Mouse (Mus musculus): ENCODE data around the gene Trip6. TPM values are rescaled to one million over a fixed set of nuclear protein-coding genes. Genes with fewer than 3 reads are reported as not detected.

Gene Trip6
- polyA plus RNA-seq (2014; fragmentation: Illumina TruSeq; extraction: RNeasy Lipid Tissue Mini Kit (QIAGEN cat#74804); ENCODE audit: insufficient read depth, low read depth, low replicate concordance), result 20.4 TPM

GRCm38 (mm10) chr5:137314193-137315083 lies at the start of gene Trip6:
TSS of gene Trip6 (minus strand) at chr5:137314404.

GRCm38 (mm10) chr5:137349384-137350204 lies 35.4 kb upstream of the Trip6 start, which contains the start of gene Ephb4:
TSS of gene Ephb4 (plus strand) at chr5:137350109.

GRCm38 (mm10) chr5:137333512-137334174 lies 19.4 kb upstream of the Trip6 start, which contains the start of gene Slc12a9:
TSS of gene Slc12a9 (minus strand) at chr5:137333597.

DNA sequence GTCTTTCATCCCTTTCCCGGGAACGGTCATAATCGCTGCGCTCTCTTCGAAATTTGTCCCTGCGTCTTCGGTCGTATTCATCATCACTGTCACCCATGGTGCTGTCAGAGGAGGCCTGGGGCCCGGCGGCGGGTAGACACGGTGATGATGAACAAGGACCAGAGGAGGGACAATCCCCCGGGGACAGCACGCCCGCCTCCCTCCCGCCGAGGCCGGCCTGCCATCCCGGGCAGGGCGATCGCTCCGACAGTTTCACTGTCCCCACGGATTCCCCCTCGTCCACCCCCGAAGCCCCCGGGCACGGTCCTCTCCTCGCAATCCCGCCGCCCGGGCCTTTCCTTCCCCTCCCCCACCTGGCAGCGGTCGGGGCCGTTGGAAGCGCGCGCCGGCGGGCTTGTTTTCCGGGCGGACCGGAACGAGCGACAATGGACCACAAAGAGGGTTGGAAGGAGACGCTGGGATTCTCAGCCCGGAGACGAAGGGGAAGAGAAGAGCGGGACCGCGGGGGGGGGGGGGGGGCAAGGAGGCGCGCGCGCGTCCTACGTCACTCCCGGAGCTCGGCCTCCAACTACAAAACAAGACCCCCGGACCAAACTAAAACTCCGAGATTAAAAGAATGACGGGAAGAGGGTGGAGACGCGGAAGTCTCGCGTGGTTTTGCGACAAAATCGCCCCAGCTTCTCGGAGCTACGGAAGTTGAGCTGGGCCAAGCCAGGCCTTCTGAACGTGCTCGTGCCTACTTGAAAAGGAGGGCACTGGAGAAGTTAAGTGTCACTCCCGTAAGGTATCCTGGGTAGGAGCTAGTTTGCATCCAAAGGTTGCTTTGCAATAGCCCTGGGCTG lies 6.9 kb downstream of the Trip6 start, which contains the start of gene Srrt:
Srrt (minus strand) TSS at position 604 of the 842 bp plus-strand sequence.

GRCm38 (mm10) chr5:137293839-137294743 lies 20.1 kb downstream of the Trip6 start, which contains the start of gene Ufsp1:
TSS of gene Ufsp1 (plus strand) at chr5:137294629.

GRCm38 (mm10) chr5:137287032-137287952 lies 26.9 kb downstream of the Trip6 start, which contains the start of gene Ache:
TSS of gene Ache (plus strand) at chr5:137287519.

Other genes starting within 250 kb of the Trip6 start
- 9.8 TPM for gene Serpine1, start 242.1 kb downstream of the Trip6 start, polyA plus RNA-seq (2014; fragmentation: Illumina TruSeq; extraction: RNeasy Lipid Tissue Mini Kit (QIAGEN cat#74804); ENCODE audit: insufficient read depth, low read depth, low replicate concordance)
- gene Trim56, start 198.2 kb downstream of the Trip6 start, polyA plus RNA-seq (2014; fragmentation: Illumina TruSeq; extraction: RNeasy Lipid Tissue Mini Kit (QIAGEN cat#74804); ENCODE audit: insufficient read depth, low read depth, low replicate concordance), result 10.5 TPM
- not detected for gene Muc3, start 165.1 kb downstream of the Trip6 start, polyA plus RNA-seq (2014; fragmentation: Illumina TruSeq; extraction: RNeasy Lipid Tissue Mini Kit (QIAGEN cat#74804); ENCODE audit: insufficient read depth, low read depth, low replicate concordance)
- gene Muc3a, start 102.0 kb downstream of the Trip6 start, polyA plus RNA-seq (2014; fragmentation: Illumina TruSeq; extraction: RNeasy Lipid Tissue Mini Kit (QIAGEN cat#74804); ENCODE audit: insufficient read depth, low read depth, low replicate concordance), result 0.12 TPM
- gene Ache, start 26.9 kb downstream of the Trip6 start, polyA plus RNA-seq (2014; fragmentation: Illumina TruSeq; extraction: RNeasy Lipid Tissue Mini Kit (QIAGEN cat#74804); ENCODE audit: insufficient read depth, low read depth, low replicate concordance), result 0.51 TPM
- gene Ufsp1, start 19.8 kb downstream of the Trip6 start, polyA plus RNA-seq (2014; fragmentation: Illumina TruSeq; extraction: RNeasy Lipid Tissue Mini Kit (QIAGEN cat#74804); ENCODE audit: insufficient read depth, low read depth, low replicate concordance), result 5.1 TPM
- gene Srrt, start 6.7 kb downstream of the Trip6 start, polyA plus RNA-seq (2014; fragmentation: Illumina TruSeq; extraction: RNeasy Lipid Tissue Mini Kit (QIAGEN cat#74804); ENCODE audit: insufficient read depth, low read depth, low replicate concordance), result 63.0 TPM
- gene Slc12a9, start 19.2 kb upstream of the Trip6 start, polyA plus RNA-seq (2014; fragmentation: Illumina TruSeq; extraction: RNeasy Lipid Tissue Mini Kit (QIAGEN cat#74804); ENCODE audit: insufficient read depth, low read depth, low replicate concordance), result 6.6 TPM
- gene Ephb4, start 35.7 kb upstream of the Trip6 start, polyA plus RNA-seq (2014; fragmentation: Illumina TruSeq; extraction: RNeasy Lipid Tissue Mini Kit (QIAGEN cat#74804); ENCODE audit: insufficient read depth, low read depth, low replicate concordance), result 37.0 TPM
- gene Zan, start 162.7 kb upstream of the Trip6 start, polyA plus RNA-seq (2014; fragmentation: Illumina TruSeq; extraction: RNeasy Lipid Tissue Mini Kit (QIAGEN cat#74804); ENCODE audit: insufficient read depth, low read depth, low replicate concordance), result 0.04 TPM
- gene Pop7, start 188.1 kb upstream of the Trip6 start, polyA plus RNA-seq (2014; fragmentation: Illumina TruSeq; extraction: RNeasy Lipid Tissue Mini Kit (QIAGEN cat#74804); ENCODE audit: insufficient read depth, low read depth, low replicate concordance), result 19.3 TPM
- 8.9 TPM for gene Gigyf1, start 204.1 kb upstream of the Trip6 start, polyA plus RNA-seq (2014; fragmentation: Illumina TruSeq; extraction: RNeasy Lipid Tissue Mini Kit (QIAGEN cat#74804); ENCODE audit: insufficient read depth, low read depth, low replicate concordance)
- not detected for gene Epo, start 218.8 kb upstream of the Trip6 start, polyA plus RNA-seq (2014; fragmentation: Illumina TruSeq; extraction: RNeasy Lipid Tissue Mini Kit (QIAGEN cat#74804); ENCODE audit: insufficient read depth, low read depth, low replicate concordance)
- 420 TPM for gene Gnb2, start 219.1 kb upstream of the Trip6 start, polyA plus RNA-seq (2014; fragmentation: Illumina TruSeq; extraction: RNeasy Lipid Tissue Mini Kit (QIAGEN cat#74804); ENCODE audit: insufficient read depth, low read depth, low replicate concordance)
- gene Actl6b, start 239.1 kb upstream of the Trip6 start, polyA plus RNA-seq (2014; fragmentation: Illumina TruSeq; extraction: RNeasy Lipid Tissue Mini Kit (QIAGEN cat#74804); ENCODE audit: insufficient read depth, low read depth, low replicate concordance), result not detected